Mouse (Mus musculus) ovary, postnatal 10 days (tissue): ENCODE measurements around the gene Kif13a.

Experiments used
- DNase-seq: peaks from one replicate; pipeline ENCODE4 v3.0.0; 2022; ENCODE audit warnings: low spot score

Kif13a gene

GRCm38 (mm10) chr13:46727837-46728268 is 201.8 kb downstream of the Kif13a start, which contains the start of gene Nup153:
Gene Nup153 (minus strand): TSS chr13:46727940.
- peak; percentile 100 for DNase-seq

- DNase-seq = peak; percentile 53
Measured at GRCm38 (mm10) chr13:46727038-46727836, 202.4 kb downstream of the Kif13a start.

- DNase-seq = peak; percentile 6
Measured at GRCm38 (mm10) chr13:46726288-46727037, 203.2 kb downstream of the Kif13a start.

- DNase-seq = no peak
Measured at GRCm38 (mm10) chr13:46725227-46725626, 204.4 kb downstream of the Kif13a start.

GRCm38 (mm10) chr13:46724371-46724770 is 205.3 kb downstream of the Kif13a start:
- DNase-seq = no peak

GRCm38 (mm10) chr13:46721009-46721408 is 208.7 kb downstream of the Kif13a start:
- no peak for DNase-seq

- no peak for DNase-seq
Measured at GRCm38 (mm10) chr13:46718893-46719400, 210.7 kb downstream of the Kif13a start.

GRCm38 (mm10) chr13:46715976-46716639 is 213.6 kb downstream of the Kif13a start:
- DNase-seq = no peak

GRCm38 (mm10) chr13:46713486-46713885 is 216.2 kb downstream of the Kif13a start:
- DNase-seq = no peak

- no peak for DNase-seq
Measured at GRCm38 (mm10) chr13:46703138-46703537, 226.5 kb downstream of the Kif13a start.

- DNase-seq = no peak
Measured at GRCm38 (mm10) chr13:46701486-46701885, 228.2 kb downstream of the Kif13a start.

- DNase-seq = no peak
Measured at GRCm38 (mm10) chr13:46699372-46699771, 230.3 kb downstream of the Kif13a start.
